Mouse (Mus musculus) left cerebral cortex, postnatal 10 days (tissue): ENCODE measurements around the gene Supt4a. TPM values are rescaled to one million over a fixed set of nuclear protein-coding genes. Genes with fewer than 3 reads are reported as not detected.

Source experiments
- DNase-seq, 2 experiments: peaks; one replicate each; pipeline ENCODE4 v3.0.0; 2021 to 2022; ENCODE audit warnings: low spot score in 2 of 2, mixed read lengths in 1 of 2; ENCODE audit errors: extremely low spot score in 1 of 2
- intact Hi-C: fragments of 180-260 bp; cut with DNase I; formaldehyde crosslinking; loops from one replicate; pipeline ENCODE4 v1.15.1; 2025
- total RNA-seq, 2 experiments: library from RNA; stranded (reverse); gene quantifications; 2 replicates each; pipeline ENCODE4 v1.2.3; 2021

The Supt4a gene
- total RNA-seq, 2 experiments from 2014 or later = 48.5 to 57.1 TPM

GRCm38 (mm10) chr11:87720839-87721238 lies 16.5 kb upstream of the Supt4a start:
- DNase-seq = no peak
- intact Hi-C loops = no loop called here

DNA sequence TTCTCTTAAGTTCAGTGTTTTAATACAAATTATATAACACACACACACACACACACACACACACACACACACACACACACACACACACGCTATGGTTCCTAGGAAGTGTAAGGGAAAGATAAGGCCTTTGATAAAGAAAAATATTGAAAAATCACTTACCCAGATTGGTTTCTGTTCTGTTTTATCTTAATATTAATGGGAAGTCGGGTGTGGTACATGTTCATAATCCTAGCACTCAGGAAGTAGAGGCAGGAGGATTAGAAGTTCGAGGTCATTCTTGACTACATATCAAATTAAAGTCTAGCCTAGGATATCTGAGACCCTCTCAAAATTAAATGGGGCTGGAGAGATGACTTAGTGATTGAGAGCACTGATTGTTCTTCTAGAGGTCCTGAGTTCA lies 15.2 kb upstream of the Supt4a start:
- intact Hi-C loops = no loop called here

DNA sequence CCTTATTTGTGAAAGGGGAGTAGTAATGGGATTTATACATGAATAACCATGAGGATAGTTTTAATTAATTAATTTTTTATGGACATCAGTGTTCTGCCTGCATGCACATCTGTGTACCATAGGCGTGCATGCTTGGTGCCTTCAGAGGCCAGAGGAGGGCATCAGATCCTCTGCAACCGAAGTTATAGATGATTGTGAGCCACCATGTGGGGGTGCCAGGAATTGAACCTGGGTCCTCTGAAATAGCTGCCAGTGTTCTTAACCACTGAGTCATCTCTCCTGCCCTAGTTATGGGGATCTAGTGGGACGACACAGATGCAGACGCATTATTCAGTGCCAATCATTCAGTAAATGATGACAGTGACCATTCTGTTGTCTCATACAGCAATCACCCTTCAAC lies 14.5 kb upstream of the Supt4a start:
- intact Hi-C loops = no loop called here
- no peak for DNase-seq

More for the DNA sequence above, 15.2 kb upstream of the Supt4a start:
- DNase-seq = no peak

DNA sequence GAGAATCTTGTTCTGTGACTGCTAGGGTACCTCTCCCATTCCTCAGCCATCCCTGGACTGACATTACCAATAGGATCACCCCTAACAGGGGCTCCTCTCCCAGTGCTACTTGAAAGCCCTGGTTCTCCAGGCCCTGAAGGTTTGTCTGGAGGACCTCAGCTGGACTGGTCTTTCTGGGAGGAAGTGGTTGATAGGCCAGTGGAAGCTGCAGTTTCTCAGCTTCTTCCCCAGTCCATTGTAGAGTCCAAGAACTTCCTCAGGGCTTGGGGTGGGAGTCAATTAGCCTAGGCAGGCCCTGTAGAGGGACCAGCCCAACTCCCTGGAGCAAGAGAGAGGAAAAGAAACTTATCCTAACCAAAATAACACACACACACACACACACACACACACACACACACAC lies 11.8 kb upstream of the Supt4a start:
- no peak for DNase-seq
- intact Hi-C loops = no loop called here

- intact Hi-C loops = no loop called here
- peak in 1 of 2 experiments; percentile 60 for DNase-seq
Measured at GRCm38 (mm10) chr11:87725964-87726562, 11.3 kb upstream of the Supt4a start.

- no peak for DNase-seq
- intact Hi-C loops = no loop called here
Measured at GRCm38 (mm10) chr11:87727021-87727420, 10.3 kb upstream of the Supt4a start.

DNA sequence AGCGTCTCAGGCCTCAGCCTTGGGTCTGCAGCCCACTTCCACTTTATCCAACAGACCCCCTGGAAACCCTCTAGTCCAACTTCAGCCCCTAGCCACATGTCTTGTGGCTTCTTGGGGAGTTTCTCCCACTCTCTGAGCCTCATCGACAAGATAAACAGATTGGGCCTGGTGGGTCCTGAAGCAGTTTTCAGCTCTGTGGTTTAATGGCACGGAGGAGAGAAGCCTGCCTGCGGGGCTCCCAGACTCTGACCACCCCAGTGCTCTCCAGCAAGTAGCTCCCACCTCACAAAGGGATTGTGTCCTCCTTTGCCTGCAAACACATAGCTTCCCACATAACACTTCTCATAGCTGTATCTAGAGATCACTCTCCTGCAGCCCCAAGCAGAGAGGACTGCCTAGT lies 9.9 kb upstream of the Supt4a start:
- no peak for DNase-seq
- intact Hi-C loops = no loop called here

GRCm38 (mm10) chr11:87728850-87729592 lies 8.3 kb upstream of the Supt4a start:
- DNase-seq = no peak
- intact Hi-C loops = no loop called here

- DNase-seq = no peak
- intact Hi-C loops = no loop called here
Measured at GRCm38 (mm10) chr11:87729593-87730185, 7.7 kb upstream of the Supt4a start.

DNA sequence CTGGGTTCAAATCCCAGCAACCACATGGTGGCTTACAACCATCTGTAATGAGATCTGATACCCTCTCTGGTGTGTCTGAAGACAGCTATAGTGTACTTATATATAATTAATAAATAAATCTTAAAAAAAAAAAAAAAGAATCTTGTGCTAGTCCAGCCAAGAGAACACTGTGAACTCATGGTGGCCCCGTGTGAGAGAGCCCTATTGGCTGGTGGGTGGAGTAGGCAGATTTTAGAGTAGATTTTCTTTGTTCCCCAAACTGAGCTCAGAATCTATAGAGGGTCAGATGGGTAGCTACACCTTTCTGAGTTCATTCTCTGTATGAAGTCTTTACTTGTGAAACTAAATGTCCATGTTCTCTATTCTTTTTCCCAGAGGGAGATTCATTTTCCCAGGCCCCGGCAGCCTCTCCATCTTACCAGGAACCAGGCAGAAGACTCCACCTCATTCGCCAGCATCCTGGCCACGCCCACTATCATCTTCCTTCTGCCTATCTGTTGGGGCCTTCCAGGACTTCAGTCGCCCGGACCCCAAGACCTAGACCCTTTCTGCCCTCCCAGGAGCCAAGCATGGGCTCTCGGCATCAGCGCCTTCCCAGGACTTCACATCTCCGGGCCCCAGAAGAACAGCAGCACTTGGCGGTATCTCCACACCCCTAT lies 6.6 kb upstream of the Supt4a start:
- intact Hi-C loops = no loop called here
- DNase-seq = no peak

- intact Hi-C loops = no loop called here
Measured at GRCm38 (mm10) chr11:87734346-87734745, 3.0 kb upstream of the Supt4a start.

DNA sequence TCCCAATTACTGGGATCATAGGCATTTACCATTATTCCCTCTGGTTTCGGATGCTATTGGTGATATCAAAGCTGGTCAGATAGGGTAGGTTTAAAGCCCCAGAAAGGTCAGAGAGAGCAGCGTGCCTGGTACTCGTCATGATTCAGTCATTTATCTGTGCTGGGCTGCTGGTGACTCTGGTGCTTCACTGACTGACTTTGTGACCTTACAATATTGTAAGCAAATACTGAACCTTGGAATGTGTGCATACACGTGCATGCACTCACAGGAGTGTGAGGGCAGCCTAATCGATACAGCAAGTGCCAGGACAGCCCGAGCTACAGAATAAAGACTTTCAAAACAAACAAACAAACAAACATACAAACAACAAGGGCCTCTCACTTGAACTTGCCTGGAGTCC lies 1.7 kb upstream of the Supt4a start:
- DNase-seq = no peak

More at GRCm38 (mm10) chr11:87734346-87734745, 3.0 kb upstream of the Supt4a start:
- DNase-seq = no peak

GRCm38 (mm10) chr11:87736647-87737134 lies 661 bp upstream of the Supt4a start:
- DNase-seq = peak; percentile 25 to 79
- intact Hi-C loops = loop anchor here (5.0 kb wide), 1 partner anchor 74 kb away; the partner anchor contains the start of gene Rnf43

More for the DNA sequence above, 1.7 kb upstream of the Supt4a start:
- intact Hi-C loops = loop anchor here (5.0 kb wide), 1 partner anchor 73 kb away; the partner anchor contains the start of gene Rnf43

- intact Hi-C loops = no loop called here
- no peak for DNase-seq
Measured at GRCm38 (mm10) chr11:87743691-87744090, 6.3 kb downstream of the Supt4a start.

- DNase-seq = peak in 1 of 2 experiments; percentile 8
- intact Hi-C loops = no loop called here
Measured at GRCm38 (mm10) chr11:87744964-87745363, 7.6 kb downstream of the Supt4a start.

GRCm38 (mm10) chr11:87745632-87746555 lies 8.5 kb downstream of the Supt4a start:
- DNase-seq = peak in 1 of 2 experiments; percentile 7
- intact Hi-C loops = no loop called here

GRCm38 (mm10) chr11:87747312-87747711 lies 10.0 kb downstream of the Supt4a start:
- intact Hi-C loops = no loop called here
- no peak for DNase-seq

DNA sequence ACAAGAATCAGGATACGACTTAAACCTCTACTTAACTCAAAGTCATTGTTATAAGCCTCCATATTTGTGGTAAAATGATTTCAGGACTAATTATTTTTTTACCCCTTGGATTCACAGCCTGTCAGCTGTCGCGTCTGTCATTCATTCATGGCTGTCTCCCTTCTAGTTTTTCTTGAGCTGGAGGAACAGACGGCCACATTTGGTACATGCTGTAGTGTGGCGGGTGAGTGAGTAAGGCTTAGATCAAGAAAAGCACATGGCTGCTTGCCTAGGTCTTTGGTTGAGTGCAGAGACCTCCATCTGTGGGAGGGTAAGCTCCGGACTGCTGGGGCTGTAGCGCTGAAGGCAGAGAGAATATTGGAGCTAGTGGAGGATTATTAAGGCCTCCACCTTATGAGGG lies 10.4 kb downstream of the Supt4a start:
- peak in 1 of 2 experiments; percentile 6 for DNase-seq
- intact Hi-C loops = no loop called here
